Mouse (Mus musculus) kidney, adult 18-20 months (tissue): ENCODE results near the gene Olfr498.

Source experiments
- DNase-seq: peaks from one replicate; pipeline ENCODE4 v3.0.0; 2021

Gene Olfr498

GRCm38 (mm10) chr7:108465026-108465425 is at the start of gene Olfr498:
Gene Olfr498 (plus strand): TSS chr7:108465326.
- DNase-seq = no peak

- DNase-seq = no peak
Measured at GRCm38 (mm10) chr7:108420121-108420520, 45.0 kb upstream of the Olfr498 start, which contains the start of gene Olfr497. Gene Olfr497 (plus strand): TSS chr7:108420421.
